Mouse (Mus musculus) right cerebral cortex, postnatal 14 days (tissue): Measurements from ENCODE around the gene Scn4a.

Experiments
- DNase-seq: peaks from one replicate; pipeline ENCODE4 v3.0.0; 2022

Gene Scn4a

GRCm38 (mm10) chr11:106313533-106313932 is 39.6 kb downstream of the Scn4a start:
- no peak for DNase-seq

- no peak for DNase-seq
Observed at GRCm38 (mm10) chr11:106310123-106310522, 43.0 kb downstream of the Scn4a start.

- no peak for DNase-seq
Observed at GRCm38 (mm10) chr11:106308162-106308561, 44.9 kb downstream of the Scn4a start.

GRCm38 (mm10) chr11:106307432-106307831 is 45.7 kb downstream of the Scn4a start:
- no peak for DNase-seq

GRCm38 (mm10) chr11:106306758-106307157 is 46.3 kb downstream of the Scn4a start:
- no peak for DNase-seq

DNA sequence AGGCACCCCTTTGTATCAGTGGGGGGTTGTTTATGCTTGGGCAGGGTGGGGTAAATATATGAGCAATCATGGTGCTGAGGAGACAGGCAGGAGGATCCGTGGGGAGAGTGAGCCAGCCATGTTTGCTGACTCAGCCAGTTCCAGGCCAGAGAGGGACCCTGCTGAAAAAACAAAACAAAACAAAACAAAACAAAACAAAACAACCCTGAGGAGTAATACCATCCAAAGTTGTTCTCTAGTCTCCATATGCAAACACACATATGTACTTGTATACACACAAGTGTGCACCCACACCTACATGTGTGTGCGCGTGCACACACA is 47.1 kb downstream of the Scn4a start:
- DNase-seq: no peak

DNA sequence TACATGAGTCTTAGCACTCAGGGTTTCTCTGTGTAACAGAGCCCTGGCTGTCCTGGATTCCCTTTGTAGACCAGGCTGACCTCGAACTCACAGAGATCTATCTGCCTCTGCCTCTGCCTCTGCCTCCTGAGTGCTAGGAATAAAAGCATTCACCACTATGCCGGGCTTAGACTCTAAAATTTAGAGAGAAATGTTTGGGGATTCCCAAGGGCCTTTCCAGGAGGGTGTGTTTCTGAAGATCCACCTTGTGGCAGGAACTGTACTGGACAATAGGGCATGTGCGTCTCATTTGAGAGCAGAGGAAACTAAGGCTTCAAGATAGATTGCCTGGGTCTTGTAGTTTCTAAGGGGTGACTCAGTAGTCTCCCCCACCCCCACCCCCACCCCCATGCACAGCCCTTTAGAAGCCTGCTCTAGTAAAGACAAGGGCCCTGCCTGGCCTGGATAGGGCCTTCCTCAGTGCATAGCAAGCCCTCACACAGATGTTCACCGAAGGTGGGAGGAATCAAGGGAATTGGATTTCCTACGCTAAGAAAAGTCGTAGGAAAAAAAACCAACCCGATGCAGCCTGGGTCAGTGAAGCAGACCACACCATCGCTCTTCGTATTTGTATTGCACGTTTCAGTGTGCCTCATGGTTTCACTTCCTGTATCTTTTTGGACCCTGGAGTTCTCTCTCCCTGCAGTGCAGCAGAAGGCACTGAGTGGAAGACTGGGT is 47.6 kb downstream of the Scn4a start:
- DNase-seq: no peak

DNA sequence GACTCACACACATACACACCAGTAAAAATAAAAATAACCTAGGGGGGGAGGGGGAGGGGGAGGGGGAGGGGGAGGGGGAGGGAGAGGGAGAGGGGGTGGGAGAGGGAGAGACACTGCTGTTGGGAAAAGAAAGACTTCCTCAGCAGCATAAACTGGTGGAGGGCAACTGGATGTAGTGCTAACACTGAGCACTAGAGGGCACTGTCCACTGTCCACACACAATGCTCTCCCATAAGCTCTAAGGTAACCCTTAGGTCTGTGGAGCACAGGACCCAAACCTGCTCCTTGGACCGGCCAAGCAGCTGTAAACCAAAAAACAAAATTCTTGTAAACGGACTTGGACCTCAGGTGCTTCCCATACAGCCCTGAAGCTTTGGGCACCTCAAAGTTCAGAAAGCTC is 50.5 kb downstream of the Scn4a start:
- DNase-seq: peak; percentile 40

GRCm38 (mm10) chr11:106301765-106302164 is 51.3 kb downstream of the Scn4a start, which contains the start of gene Gh:
TSS of gene Gh (minus strand) at chr11:106301865.
- no peak for DNase-seq

GRCm38 (mm10) chr11:106291861-106292260 is 61.2 kb downstream of the Scn4a start:
- no peak for DNase-seq

DNA sequence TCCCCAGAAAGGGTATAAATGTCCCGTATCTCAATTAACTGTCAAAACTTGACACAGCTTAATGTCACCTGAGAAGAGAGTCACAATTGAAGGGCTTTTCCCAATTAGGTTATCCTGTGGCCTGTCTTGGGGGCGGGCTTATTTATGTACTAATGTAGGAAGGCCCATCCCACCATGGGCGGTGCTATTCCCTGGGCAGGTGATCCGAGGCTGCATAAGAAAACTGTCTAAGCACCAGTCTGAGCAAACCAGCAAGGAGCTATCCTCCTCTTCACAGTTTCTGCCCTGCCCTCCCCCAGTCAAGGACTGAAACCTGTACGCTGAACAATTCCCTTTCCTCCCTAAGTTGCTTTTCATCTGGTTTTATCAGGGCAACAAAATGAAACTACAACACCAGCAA is 62.7 kb downstream of the Scn4a start:
- DNase-seq: no peak

GRCm38 (mm10) chr11:106289369-106289768 is 63.7 kb downstream of the Scn4a start:
- no peak for DNase-seq

GRCm38 (mm10) chr11:106286987-106287386 is 66.1 kb downstream of the Scn4a start:
- no peak for DNase-seq

- no peak for DNase-seq
Observed at GRCm38 (mm10) chr11:106286206-106286605, 66.9 kb downstream of the Scn4a start.

- no peak for DNase-seq
Observed at GRCm38 (mm10) chr11:106284126-106284525, 69.0 kb downstream of the Scn4a start.

GRCm38 (mm10) chr11:106283371-106283770 is 69.7 kb downstream of the Scn4a start:
- DNase-seq: no peak

GRCm38 (mm10) chr11:106282452-106282851 is 70.6 kb downstream of the Scn4a start:
- no peak for DNase-seq

- DNase-seq: peak; percentile 95
Observed at GRCm38 (mm10) chr11:106276454-106276853, 76.6 kb downstream of the Scn4a start, which contains the start of gene Tcam1. TSS of gene Tcam1 (plus strand) at chr11:106276672.

DNA sequence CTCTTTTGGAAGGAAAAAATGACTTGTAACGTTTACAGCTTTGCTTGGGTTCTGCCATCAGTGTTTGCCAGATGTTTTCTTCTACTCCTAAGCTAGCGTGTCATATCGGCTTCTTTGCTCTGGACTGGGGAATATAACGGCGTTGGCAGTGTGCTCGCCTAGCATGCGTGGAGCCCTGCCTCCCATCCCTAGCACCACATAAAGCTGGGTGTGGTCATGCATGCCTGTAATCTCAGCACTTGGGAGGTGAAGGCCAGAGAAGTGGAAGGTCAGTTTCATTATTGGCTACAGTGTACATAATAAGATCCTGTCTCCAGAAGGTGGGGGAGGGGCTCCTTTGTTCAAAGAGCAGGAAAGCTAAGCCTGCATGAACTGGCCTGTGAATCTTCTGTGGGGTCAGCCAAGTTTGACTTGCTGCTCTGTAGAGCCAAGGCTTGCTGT is 78.1 kb downstream of the Scn4a start:
- DNase-seq: no peak

- DNase-seq: no peak
Observed at GRCm38 (mm10) chr11:106274374-106274773, 78.7 kb downstream of the Scn4a start.

- no peak for DNase-seq
Observed at GRCm38 (mm10) chr11:106273811-106274210, 79.3 kb downstream of the Scn4a start.

- DNase-seq: no peak
Observed at GRCm38 (mm10) chr11:106273311-106273684, 79.8 kb downstream of the Scn4a start.

DNA sequence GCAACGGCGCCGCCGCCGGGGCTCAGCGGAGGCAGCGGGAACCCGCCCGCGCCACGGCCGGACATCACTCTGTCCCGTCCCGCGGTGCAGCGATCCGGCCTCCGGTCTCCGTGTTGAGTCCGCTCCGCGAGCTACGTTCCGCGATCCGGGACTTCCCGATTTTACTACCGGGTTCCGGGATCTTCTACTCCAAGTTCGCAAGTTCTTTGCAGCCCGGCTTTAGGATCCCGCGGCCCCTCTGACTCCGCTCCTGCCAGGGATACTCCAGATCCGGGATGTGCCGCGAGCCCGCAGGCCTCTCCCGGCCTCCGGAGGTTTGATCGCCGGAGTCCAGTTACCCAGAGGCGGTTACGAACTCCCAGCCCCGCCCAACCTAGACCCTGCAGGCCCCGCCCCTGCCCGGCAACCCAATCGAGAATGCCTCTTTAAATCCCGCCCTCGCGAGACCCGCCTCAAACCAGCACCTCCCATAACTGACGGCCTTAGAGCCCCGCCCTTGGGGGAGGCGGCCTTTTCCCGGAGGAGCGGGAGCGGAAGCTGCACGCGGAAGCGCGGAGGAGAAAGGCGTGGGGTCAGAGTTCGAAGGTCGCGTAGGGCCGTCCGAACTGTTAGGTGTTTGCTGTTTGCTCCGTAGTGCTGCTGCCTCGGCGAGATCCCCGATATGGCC is 80.3 kb downstream of the Scn4a start, which contains the start of gene Smarcd2:
Gene Smarcd2, minus strand, starts transcription at position 329 of the 667 bp plus-strand sequence.
- DNase-seq: peak; percentile 98
